Mouse (Mus musculus) adrenal gland, adult 2 months (tissue): Measurements from ENCODE around the gene Ptgds. TPM values are rescaled to one million over a fixed set of nuclear protein-coding genes. Genes with fewer than 3 reads are reported as not detected.
A peak's percentile ranks its signal among the peaks of the same experiment; 100 is the strongest.

Source experiments
- DNase-seq: peaks from one replicate; pipeline ENCODE4 v3.0.0; 2021
- polyA plus RNA-seq: library from polyadenylated mRNA; depleted of rRNA; stranded (reverse); fragments of >200 nt; gene quantifications from 2 replicates; pipeline ENCODE4 v1.2.3, GENCODE M21; 2012
- total RNA-seq, 2 experiments: library from RNA; stranded (reverse); gene quantifications; 2 replicates each; pipeline ENCODE4 v1.2.3; 2021

Ptgds gene
- total and polyA plus RNA-seq, 3 experiments: 2.5 to 4.9 (median 2.7) TPM

DNA sequence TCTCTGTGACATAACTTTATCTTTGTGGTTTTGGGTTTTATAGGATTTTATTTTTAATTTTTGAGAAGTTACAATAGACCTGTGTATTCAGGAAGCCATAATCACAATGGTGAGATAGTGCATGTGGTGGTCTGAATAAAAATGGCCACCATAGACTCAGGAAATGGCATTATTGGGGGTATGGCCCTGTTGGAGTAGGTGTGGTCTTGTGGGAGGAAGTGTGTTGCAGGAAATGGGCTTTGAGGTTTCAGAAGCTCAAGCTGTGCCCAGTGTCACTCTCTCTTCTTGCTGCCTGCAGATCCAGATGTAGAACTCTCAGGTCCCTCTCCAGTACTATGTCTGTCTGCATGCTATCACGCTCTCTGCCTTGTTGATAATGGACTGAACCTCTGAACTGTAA is 10.7 kb upstream of the Ptgds start:
- no peak for DNase-seq

GRCm38 (mm10) chr2:25479551-25480311 is 9.9 kb upstream of the Ptgds start:
- DNase-seq: peak; percentile 76

DNA sequence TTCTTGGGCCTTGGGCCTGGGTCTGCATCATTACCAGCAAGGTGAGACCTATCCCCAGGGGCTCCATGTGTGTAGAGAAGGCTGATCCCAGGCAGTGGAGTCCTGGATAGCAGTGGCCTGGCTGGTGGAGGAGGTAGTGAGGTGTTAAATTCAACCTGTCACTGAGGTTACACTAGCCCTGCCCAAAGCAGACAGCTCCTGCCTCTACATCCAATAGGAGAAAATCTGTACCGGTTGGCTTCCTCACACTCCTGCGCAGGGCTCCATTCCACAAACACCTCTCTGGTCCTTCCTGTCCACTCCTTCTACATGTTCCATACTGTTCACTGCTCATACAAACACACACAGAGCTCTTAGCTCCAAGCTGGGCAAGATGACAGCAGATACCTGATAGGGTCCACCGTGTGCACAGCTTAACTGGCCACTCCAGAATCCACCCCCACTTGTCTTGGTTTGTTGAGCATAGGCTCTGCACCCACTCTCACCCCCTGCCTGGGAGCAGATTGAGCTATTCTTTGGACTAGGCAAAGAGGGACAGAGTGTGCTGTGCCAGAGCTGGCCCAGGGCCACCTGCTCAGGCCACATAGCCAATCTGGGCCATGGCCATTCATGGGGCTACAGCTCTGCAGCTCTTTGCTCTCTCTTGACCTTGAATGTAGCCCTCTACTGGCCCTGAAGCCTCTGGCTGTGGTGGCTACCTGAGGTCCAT is 8.3 kb upstream of the Ptgds start:
- peak; percentile 83 for DNase-seq

DNA sequence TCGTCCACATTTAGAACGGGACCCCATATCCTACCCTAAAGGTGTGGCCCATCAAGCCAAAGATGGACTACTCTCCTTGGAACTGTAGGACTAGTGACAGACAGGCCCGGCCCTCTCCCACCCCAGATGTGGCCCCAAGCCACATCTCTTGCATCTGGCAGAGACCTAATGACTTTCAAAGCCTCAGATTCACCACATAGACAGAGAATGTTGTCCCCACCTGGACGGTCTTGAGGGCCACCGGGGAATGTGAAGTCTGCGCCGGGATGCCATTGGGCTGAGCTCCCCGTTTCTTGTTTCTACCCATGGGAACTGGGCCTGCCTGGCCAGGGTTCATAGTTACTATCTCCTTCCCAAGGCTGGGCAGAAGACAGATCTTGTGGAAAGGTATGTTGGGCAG is 7.7 kb upstream of the Ptgds start:
- DNase-seq: no peak

- no peak for DNase-seq
Measured at GRCm38 (mm10) chr2:25472550-25472949, 2.7 kb upstream of the Ptgds start.

GRCm38 (mm10) chr2:25468962-25469915 is 607 bp downstream of the Ptgds start:
- no peak for DNase-seq

DNA sequence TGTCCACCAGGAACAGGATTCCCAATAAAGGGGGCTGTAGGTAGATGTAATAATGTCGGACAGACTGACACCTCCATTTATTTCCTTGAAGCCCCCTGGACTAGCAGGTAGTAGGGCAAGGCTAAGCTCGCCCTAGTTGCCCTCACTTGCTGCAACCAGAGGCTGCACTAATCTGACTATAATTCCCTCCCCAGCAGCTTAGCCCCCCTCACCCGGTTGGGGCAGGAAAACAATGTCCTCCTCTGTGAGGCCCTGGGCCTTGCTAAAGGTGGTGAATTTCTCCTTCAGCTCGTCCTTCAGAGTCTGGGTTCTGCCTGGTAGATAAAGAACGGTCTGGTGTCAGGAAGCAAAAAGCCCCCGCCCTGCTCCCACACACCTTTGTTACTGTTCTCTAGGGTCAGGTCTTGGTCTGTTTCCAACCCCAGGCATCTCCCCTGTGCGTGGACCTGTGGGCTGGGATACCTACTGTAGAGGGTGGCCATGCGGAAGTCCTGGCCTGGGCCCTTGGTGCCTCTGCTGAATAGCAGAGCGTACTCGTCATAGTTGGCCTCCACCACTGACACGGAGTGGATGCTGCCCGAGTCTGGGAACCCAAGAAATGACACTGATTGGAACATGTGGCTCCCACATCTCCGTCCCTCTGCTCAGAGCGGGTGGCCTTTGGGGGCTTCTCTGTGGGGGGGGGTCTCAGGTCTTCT is 2.1 kb downstream of the Ptgds start:
- no peak for DNase-seq

- DNase-seq: no peak
Measured at GRCm38 (mm10) chr2:25465816-25466635, 3.8 kb downstream of the Ptgds start.

DNA sequence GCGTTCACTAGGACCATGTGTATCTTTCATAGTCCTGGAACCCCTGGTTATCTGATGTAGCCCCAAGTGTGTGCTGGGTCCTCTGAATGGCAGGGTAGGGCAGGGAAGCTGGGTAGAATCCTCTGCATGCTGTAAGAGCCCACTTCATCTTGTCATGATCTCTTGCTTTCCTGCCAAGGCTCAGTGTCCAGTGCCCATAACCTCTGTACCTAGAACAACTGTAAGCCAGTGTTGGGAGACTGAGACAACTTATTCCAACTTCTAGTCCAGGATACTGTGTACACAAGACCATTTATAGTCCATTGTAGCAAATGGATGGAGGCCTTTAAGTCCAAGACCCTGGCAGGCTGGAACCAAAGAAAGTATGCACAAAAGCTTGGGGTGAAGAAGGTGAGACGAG is 4.6 kb downstream of the Ptgds start:
- DNase-seq: no peak

GRCm38 (mm10) chr2:25463630-25464029 is 6.2 kb downstream of the Ptgds start:
- no peak for DNase-seq

- no peak for DNase-seq
Measured at GRCm38 (mm10) chr2:25461407-25461806, 8.4 kb downstream of the Ptgds start.

GRCm38 (mm10) chr2:25460551-25461309 is 9.1 kb downstream of the Ptgds start, which contains the start of gene Paxx:
Gene Paxx, minus strand, starts transcription at chr2:25461094.
- peak; percentile 95 for DNase-seq

DNA sequence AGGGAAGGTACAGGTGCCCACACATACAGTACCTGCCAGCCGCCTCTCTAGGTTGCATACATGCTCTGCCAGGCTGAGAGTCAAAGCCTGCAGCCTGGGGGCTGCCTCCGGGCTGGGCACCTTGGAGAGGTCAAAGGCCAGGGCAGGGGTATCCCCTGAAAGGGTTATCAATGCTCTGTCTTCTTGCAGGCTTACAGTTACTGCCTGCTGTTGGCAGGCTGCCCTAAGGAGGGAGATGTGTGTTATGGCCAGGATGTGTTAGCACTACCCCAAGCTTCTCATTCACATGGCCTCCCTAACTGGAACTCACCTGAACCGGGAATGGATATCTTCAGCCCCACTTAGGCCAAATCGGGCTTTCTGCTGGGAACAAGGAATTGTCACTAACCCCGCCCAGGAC is 9.7 kb downstream of the Ptgds start:
- DNase-seq: no peak

DNA sequence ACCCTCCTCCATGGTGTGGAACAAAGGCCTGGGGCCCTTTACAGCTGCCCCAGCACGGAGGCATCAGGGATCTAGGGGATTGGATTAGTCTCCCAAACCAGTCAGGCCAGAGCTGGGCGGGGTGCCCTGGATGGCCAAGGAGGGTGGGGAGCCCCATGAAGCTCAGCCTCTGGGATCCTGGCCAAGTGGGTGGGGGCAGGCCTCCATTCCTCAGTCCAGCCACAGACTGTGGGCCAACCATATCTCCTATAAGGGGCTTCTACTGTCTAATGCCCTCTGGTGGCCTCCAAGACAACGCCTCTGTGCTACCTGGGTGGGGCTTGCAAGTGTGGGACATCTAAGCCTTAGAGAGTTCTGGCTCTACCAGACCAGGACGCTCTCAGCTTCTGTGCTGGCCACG is 10.9 kb downstream of the Ptgds start:
- no peak for DNase-seq

- DNase-seq: no peak
Measured at GRCm38 (mm10) chr2:25457022-25457896, 12.6 kb downstream of the Ptgds start.

DNA sequence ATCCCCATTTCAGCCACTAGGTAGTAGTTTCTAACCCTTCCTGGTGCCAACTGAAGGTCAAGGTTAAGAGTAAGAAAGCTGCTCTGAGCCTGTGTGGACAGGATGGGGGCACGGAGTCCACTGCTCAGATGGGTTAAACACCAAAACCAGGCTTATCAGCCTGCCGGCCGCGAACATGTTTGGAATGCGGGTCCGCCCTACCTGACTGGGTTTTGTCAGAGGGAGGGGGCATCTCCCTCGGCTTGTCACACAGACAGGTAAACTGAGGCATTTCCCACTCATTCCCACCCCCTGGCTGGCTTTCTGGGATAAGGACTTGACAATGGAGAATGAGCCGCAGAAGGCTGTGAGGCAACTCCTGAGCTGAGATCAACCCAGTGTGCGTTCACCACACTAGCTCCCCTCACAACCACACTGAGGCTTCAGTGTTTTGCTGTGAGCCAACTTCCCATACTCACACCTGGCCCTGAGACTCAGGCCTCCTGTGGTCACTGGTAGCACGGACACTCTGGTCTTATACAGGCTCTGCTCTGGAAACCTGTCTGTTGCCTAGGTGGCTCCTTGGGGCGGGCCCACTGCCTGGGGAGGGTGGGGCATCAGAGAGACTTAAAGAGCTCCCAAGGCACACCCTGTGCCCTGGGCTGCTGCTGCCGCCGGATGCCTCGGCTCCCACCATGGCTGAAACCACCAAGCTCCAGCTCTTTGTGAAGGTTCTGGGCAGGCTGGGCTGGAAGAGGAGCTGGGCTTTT is 13.5 kb downstream of the Ptgds start, which contains the start of gene Clic3:
Gene Clic3, plus strand, starts transcription at position 634 of the 749 bp plus-strand sequence.
- DNase-seq: no peak

GRCm38 (mm10) chr2:25452951-25453350 is 16.9 kb downstream of the Ptgds start:
- DNase-seq: no peak
